Mouse (Mus musculus) brain, adult 2 months (tissue): ENCODE results near the gene Nfe2l1.
"Not testable (repeated sequence)": the region's sequence is repeated elsewhere in the genome, so short reads cannot be mapped to it uniquely, and the experiment has no call there.

Experiments used
- DNase-seq: peaks from one replicate; pipeline ENCODE4 v3.0.0; 2011; ENCODE audit warnings: low read depth, low spot score

The Nfe2l1 gene

DNA sequence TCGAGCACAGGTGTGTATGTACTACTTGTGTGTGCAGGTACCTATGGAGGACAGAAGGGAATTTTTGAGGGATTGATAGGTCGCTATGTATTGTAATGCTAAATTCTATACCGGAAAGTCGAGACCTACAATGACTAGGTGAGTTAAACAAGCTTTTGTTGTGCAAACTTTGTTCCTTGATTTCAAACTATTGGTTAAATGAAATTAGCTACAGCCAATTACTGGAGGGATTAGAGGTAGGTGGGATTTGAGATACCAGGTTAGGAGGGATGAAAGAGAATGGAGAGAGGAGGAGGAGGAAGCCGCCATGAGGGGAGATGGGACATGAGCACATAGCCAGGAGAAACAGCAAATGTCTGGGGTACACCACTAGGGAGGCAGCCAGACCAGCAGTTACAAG lies 49.5 kb downstream of the Nfe2l1 start:
- no peak for DNase-seq

DNA sequence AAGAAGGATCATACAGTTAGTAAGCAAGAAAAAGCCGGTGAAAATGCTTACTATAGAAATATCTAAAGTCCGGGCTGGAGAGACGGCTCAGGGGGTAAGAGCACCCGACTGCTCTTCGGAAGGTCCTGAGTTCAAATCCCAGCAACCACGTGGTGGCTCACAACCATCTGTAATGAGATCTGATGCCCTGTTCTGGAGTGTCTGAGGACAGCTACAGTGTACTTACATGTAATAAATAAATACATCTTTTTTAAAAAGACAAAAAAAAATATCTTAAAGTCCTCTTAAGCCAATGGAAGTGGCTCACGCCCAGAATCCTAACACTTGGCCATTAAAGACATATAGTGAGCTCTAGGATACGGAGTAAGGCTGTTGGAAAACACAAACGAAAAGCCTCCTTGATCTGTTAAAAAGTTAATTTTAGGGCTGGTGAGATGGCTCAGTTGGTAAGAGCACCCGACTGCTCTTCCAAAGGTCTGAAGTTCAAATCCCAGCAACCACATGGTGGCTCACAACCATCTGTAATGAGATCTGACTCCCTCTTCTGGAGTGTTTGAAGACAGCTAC lies 51.6 kb downstream of the Nfe2l1 start:
- DNase-seq = not testable (repeated sequence)

DNA sequence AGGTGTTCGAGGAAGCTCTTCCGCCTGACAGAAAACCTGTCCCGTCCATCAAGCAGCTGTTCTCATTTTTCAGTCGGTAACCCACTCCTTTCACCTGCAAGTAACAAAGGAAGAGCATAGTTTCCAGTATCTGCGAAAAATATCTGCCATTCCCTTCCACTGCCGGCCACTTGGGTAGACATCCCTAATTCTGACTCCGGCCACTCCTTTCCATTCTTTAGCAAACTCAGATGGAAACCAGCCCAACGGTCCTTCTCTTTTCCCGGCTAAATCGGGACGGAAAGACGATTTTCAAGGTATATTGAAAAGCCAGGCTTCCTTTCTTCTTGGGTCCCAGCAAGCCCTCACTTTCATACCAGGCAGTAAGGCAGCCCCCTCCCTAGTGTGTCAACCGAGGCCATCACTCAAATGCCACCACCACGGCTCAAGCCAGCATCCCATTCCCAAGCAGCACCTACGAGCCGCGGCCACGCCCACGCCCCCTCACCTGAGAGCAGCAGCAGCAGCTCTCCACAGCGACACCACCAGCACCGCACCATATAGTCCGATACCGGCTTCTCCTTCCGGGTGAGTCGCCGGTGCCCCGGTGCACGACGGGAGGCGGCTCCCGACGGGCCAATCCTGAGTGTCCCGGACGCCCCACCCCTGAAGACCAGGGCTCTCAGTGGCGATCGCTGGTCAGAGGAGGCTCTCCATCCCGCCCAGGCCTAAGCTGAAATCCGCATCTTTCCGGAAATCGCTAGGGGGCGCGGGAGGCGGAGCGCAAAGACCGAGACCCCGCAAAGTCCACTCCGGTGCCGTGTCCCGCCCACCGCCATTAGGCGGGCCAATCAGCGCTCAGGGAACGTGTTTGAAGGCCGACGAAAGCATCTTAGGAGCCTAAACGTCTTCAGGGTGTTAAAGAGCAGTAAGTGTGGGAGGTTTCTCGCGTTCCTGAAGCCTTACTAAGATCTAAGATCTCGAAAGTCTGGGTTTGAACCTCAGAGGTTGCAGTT lies 52.5 kb downstream of the Nfe2l1 start, which contains the start of gene Snx11:
Gene Snx11, minus strand, starts transcription at position 592 of the 995 bp plus-strand sequence.
- DNase-seq = peak; percentile 99

GRCm38 (mm10) chr11:96776068-96776467 lies 53.7 kb downstream of the Nfe2l1 start:
- no peak for DNase-seq

- DNase-seq = no peak
These were observed 54.1 kb downstream of the Nfe2l1 start for GRCm38 (mm10) chr11:96775665-96776064.

- no peak for DNase-seq
These were observed 54.7 kb downstream of the Nfe2l1 start for GRCm38 (mm10) chr11:96775063-96775462.

GRCm38 (mm10) chr11:96774536-96774935 lies 55.2 kb downstream of the Nfe2l1 start:
- no peak for DNase-seq

- no peak for DNase-seq
These were observed 57.4 kb downstream of the Nfe2l1 start for GRCm38 (mm10) chr11:96772413-96772812.

GRCm38 (mm10) chr11:96771274-96771975 lies 58.3 kb downstream of the Nfe2l1 start:
- DNase-seq = no peak

GRCm38 (mm10) chr11:96768240-96768639 lies 61.5 kb downstream of the Nfe2l1 start:
- no peak for DNase-seq
